Mouse (Mus musculus) lung, embryonic 14.5 days (tissue): ENCODE results near the gene Fam110c. TPM values are rescaled to one million over a fixed set of nuclear protein-coding genes. Genes with fewer than 3 reads are reported as not detected.

Experiments used
- ATAC-seq: fragments of 200-750 bp; cut with Nextera tagmentation; 2 replicates; pipeline ENCODE4 v1.8.0; 2017; ENCODE audit warnings: mild to moderate bottlenecking, moderate TSS enrichment, moderate library complexity; ENCODE audit not compliant: insufficient read depth
- DNase-seq: peaks from one replicate; pipeline ENCODE4 v3.0.0-alpha.2; 2015
- H3K27ac ChIP-seq: fragments of 300-500 bp; sonication (generic); 2 replicates; pipeline ENCODE4 v1.5.1; 2014; ENCODE audit warnings: low read depth, mild to moderate bottlenecking, moderate library complexity
- H3K27me3 ChIP-seq: fragments of 300-500 bp; sonication (generic); 2 replicates; pipeline ENCODE4 v1.6.1; 2014; ENCODE audit warnings: low read length, control low read depth; ENCODE audit not compliant: insufficient read depth
- H3K36me3 ChIP-seq: fragments of 300-500 bp; sonication (generic); 2 replicates; pipeline ENCODE4 v1.6.1; 2014; ENCODE audit warnings: control low read depth; ENCODE audit not compliant: insufficient read depth
- H3K4me1 ChIP-seq: fragments of 300-500 bp; sonication (generic); 2 replicates; pipeline ENCODE4 v1.6.1; 2014; ENCODE audit warnings: antibody characterized with exemption, control low read depth; ENCODE audit not compliant: insufficient read depth
- H3K4me2 ChIP-seq: fragments of 300-500 bp; sonication (generic); 2 replicates; pipeline ENCODE4 v1.6.1; 2014; ENCODE audit warnings: mild to moderate bottlenecking
- H3K4me3 ChIP-seq: fragments of 300-500 bp; sonication (generic); 2 replicates; pipeline ENCODE4 v1.5.1; 2014; ENCODE audit warnings: low read depth, low read length
- H3K9ac ChIP-seq: fragments of 300-500 bp; sonication (generic); 2 replicates; pipeline ENCODE4 v1.6.1; 2014
- H3K9me3 ChIP-seq: fragments of 300-500 bp; sonication (generic); 2 replicates; pipeline ENCODE4 v1.6.1; 2016; ENCODE audit warnings: low read depth, low read length, control low read depth
- CTCF ChIP-seq: IDR thresholded peaks from 2 replicates; pipeline ENCODE4 v1.5.1; 2016; ENCODE audit warnings: antibody characterized with exemption, low read depth
- WGBS: fragments of 180-500 bp; shearing (Covaris S2); extraction: QIAGEN DNeasy Blood & Tissue Kit; methylation state at CpG from one replicate; pipeline ENCODE4 v1.1.7; 2014; 5-methylcytosine and 5-hydroxymethylcytosine counted together
- polyA plus RNA-seq: library from polyadenylated mRNA; unstranded; fragments of >200 nt; fragmentation: Nextera tagmentation; extraction: Ambion mirVana; gene quantifications from 2 replicates; pipeline ENCODE4 v1.2.1, GENCODE M21; 2014

Gene Fam110c
- polyA plus RNA-seq, 1 experiment from 2014 or later = 1.9 TPM

- no peak overlapping the region for H3K4me3 ChIP-seq
- peak; percentile 86 for DNase-seq
- peak; percentile 66; the same call in 1 of the 2 replicates for ATAC-seq
- 12% methylated on average over 8 of the region's 8 CpGs for WGBS
- H3K9me3 ChIP-seq = no peaks in the 10 kb centered on the region
- H3K27me3 ChIP-seq = no peaks in the 10 kb centered on the region
- H3K4me1 ChIP-seq = no peaks in the 10 kb centered on the region
- H3K9ac ChIP-seq = no peak overlapping the region
- no peak overlapping the region for H3K27ac ChIP-seq
- H3K36me3 ChIP-seq = no peaks in the 10 kb centered on the region
- TF ChIP-seq CTCF = peak; percentile 93
- no peak overlapping the region for H3K4me2 ChIP-seq
These were observed 42.4 kb downstream of the Fam110c start for GRCm38 (mm10) chr12:31116005-31116466.

DNA sequence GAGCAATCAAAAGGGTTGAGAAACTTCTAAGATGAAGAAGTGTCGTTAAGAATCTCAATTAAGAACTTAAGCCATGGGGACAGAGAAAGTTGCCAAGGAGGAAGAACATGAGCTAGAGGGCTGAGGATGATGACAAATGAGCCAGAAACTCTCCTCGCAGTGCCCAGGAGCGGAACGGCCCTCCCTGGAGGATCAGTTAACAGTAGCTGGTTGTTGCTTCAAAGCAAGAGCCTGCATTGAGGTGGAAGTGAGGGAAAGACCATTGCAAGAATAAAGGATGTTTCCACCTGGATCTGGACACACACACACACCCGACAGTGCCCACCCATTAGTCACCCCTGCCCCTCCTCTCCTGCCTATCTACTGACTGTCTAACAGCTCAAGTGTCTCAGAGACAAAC, 46.9 kb downstream of the Fam110c start:
- no peak for ATAC-seq

DNA sequence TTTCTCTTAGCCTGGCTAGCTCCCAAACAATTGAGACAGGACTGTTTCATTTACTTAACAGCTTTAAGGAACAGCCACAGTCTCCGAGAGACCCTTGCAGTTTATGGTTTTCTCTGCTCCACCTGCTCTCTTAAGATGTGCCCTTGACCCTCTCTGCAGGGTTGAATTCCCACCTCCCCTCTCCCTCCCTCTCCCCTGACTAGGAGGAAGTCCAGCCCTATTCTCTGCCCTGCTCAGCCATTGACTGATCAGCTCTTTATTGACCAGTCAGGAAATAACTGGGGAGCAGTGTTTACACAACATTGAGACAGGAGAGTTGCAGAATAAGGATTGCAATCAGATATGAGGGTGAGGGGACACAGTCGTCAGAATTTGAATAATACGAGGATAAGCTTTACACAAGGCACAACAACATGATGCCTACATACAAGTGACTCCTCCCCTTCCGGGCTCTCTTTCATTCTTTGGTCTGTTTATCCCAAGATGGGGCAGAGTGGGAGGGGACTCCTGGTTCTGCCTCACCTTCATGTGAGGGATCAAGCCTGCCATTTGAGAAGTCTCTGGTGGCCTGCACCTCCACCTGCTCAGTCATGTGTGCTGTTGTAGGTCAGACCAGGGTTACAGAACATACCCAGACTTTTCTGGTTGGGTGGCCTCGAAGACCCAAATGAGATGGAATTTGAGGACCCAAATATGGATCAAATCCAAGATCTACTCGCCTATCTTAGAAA, 49.4 kb downstream of the Fam110c start:
- Histone ChIP-seq H3K9me3 (no peaks in the 10 kb centered on the region), H3K27ac (no peak overlapping the region), H3K27me3 (no peaks in the 10 kb centered on the region), H3K9ac (no peak overlapping the region), H3K4me1 (no peaks in the 10 kb centered on the region), H3K4me3 (no peak overlapping the region), H3K36me3 (no peaks in the 10 kb centered on the region), H3K4me2 (no peak overlapping the region)
- 48% methylated on average over 6 of the region's 6 CpGs for WGBS
- DNase-seq = peak; percentile 53
- no peak for TF ChIP-seq CTCF
- peak; percentile 28; the same call in 1 of the 2 replicates for ATAC-seq

More for the DNA sequence above, 46.9 kb downstream of the Fam110c start:
- TF ChIP-seq CTCF = no peak
- Histone ChIP-seq H3K9ac (no peak overlapping the region), H3K27ac (no peak overlapping the region), H3K36me3 (no peaks in the 10 kb centered on the region), H3K27me3 (no peaks in the 10 kb centered on the region), H3K4me2 (no peak overlapping the region), H3K4me3 (no peak overlapping the region), H3K4me1 (no peaks in the 10 kb centered on the region), H3K9me3 (no peaks in the 10 kb centered on the region)
- WGBS = 64% methylated on average over 5 of the region's 5 CpGs
- no peak for DNase-seq

DNA sequence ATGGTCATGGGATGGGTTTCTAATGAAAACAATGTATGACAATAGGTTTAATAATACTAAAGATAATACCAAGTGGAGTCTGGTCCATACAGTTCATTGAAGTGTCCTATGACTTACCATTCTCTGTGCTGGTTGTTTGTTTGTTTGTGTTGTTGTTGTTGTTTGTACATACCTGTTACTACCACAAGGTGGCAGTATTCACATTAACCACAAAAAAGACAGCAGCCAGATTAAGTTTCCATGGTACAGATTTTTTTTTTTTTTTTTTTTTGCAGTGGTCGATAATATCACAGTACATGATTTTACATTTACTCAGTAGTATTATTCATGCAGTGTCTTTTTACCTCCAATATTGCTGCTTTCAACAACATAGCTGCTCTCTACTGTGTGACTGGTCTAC, 52.4 kb downstream of the Fam110c start:
- Histone ChIP-seq H3K27me3 (no peaks in the 10 kb centered on the region), H3K4me3 (no peak overlapping the region), H3K4me1 (no peaks in the 10 kb centered on the region), H3K9me3 (no peaks in the 10 kb centered on the region), H3K36me3 (no peaks in the 10 kb centered on the region), H3K4me2 (no peak overlapping the region), H3K27ac (no peak overlapping the region), H3K9ac (no peak overlapping the region)
- peak; percentile 63 for TF ChIP-seq CTCF
- WGBS = 28% methylated on average over 1 of the region's 1 CpGs
- DNase-seq (peak; percentile 46), ATAC-seq (no peak)

GRCm38 (mm10) chr12:31129548-31129947, 55.9 kb downstream of the Fam110c start:
- Histone ChIP-seq H3K9ac (no peak overlapping the region), H3K4me3 (no peak overlapping the region), H3K4me2 (no peak overlapping the region), H3K9me3 (no peaks in the 10 kb centered on the region), H3K4me1 (no peaks in the 10 kb centered on the region), H3K27me3 (no peaks in the 10 kb centered on the region), H3K36me3 (no peaks in the 10 kb centered on the region), H3K27ac (no peak overlapping the region)
- ATAC-seq = no peak
- 80% methylated on average over 4 of the region's 4 CpGs for WGBS
- no peak for DNase-seq
- no peak for TF ChIP-seq CTCF

Other genes starting within 250 kb of the Fam110c start
- 0.58 and 0.69 TPM in 2 replicates for gene Alkal2, start 189.5 kb upstream of the Fam110c start, polyA plus RNA-seq
- gene Acp1, start 162.3 kb upstream of the Fam110c start, polyA plus RNA-seq = 201 and 215 TPM in 2 replicates
- 11.1 and 12.2 TPM in 2 replicates for gene Sh3yl1, start 162.2 kb upstream of the Fam110c start, polyA plus RNA-seq
- not detected in 2 replicates for gene Gm6993, start 166.9 kb downstream of the Fam110c start, polyA plus RNA-seq
- 118 and 123 TPM in 2 replicates for gene Lamb1, start 191.4 kb downstream of the Fam110c start, polyA plus RNA-seq